Mouse (Mus musculus) left cerebral cortex, postnatal 25 days (tissue): ENCODE data around the gene Vps29. TPM values are rescaled to one million over a fixed set of nuclear protein-coding genes. Genes with fewer than 3 reads are reported as not detected.

Source experiments
- DNase-seq, 2 experiments: peaks; one replicate each; pipeline ENCODE4 v3.0.0; 2022; ENCODE audit warnings: low spot score in 2 of 2, mixed read lengths in 1 of 2
- intact Hi-C: fragments of 180-260 bp; cut with DNase I; formaldehyde crosslinking; loops from one replicate; pipeline ENCODE4 v1.15.1; 2025
- total RNA-seq, 2 experiments: library from RNA; stranded (reverse); gene quantifications; 2 replicates each; pipeline ENCODE4 v1.2.3; 2021

The Vps29 gene
- total RNA-seq, 2 experiments from 2014 or later, result 189 to 208 TPM

- intact Hi-C loops, result no loop called here
- no peak for DNase-seq
Measured at GRCm38 (mm10) chr5:122330269-122330668, 23.9 kb upstream of the Vps29 start.

GRCm38 (mm10) chr5:122334682-122335081 lies 19.5 kb upstream of the Vps29 start:
- DNase-seq, result no peak
- intact Hi-C loops, result no loop called here

GRCm38 (mm10) chr5:122336554-122337294 lies 17.4 kb upstream of the Vps29 start:
- no peak for DNase-seq
- intact Hi-C loops, result no loop called here

GRCm38 (mm10) chr5:122342874-122343273 lies 11.3 kb upstream of the Vps29 start:
- no peak for DNase-seq
- intact Hi-C loops, result no loop called here

- intact Hi-C loops, result loop anchor here (1.0 to 2.0 kb wide), 2 partner anchors 75 to 215 kb away; no protein-coding TSS in a partner anchor
Measured at GRCm38 (mm10) chr5:122343768-122344167, 10.4 kb upstream of the Vps29 start.

GRCm38 (mm10) chr5:122344260-122344659 lies 9.9 kb upstream of the Vps29 start:
- peak; percentile 61 to 79 for DNase-seq
- intact Hi-C loops, result loop anchor here (1.0 to 2.0 kb wide), 2 partner anchors 76 to 215 kb away; no protein-coding TSS in a partner anchor

More at GRCm38 (mm10) chr5:122343768-122344167, 10.4 kb upstream of the Vps29 start:
- DNase-seq, result no peak

GRCm38 (mm10) chr5:122345777-122346176 lies 8.4 kb upstream of the Vps29 start:
- intact Hi-C loops, result loop anchor here (2.0 kb wide), 1 partner anchor 217 kb away; no protein-coding TSS in a partner anchor

GRCm38 (mm10) chr5:122354492-122355067 lies 411 bp downstream of the Vps29 start:
- DNase-seq, result no peak
- intact Hi-C loops, result loop anchor here (1.0 to 5.0 kb wide), 2 partner anchors 18 to 37 kb away; partner anchors contain the start of gene Fam216a

More at GRCm38 (mm10) chr5:122345777-122346176, 8.4 kb upstream of the Vps29 start:
- DNase-seq, result no peak

- intact Hi-C loops, result loop anchor here (1.0 kb wide), 1 partner anchor 17 kb away; the partner anchor contains the start of genes Rad9b and Vps29
Measured at GRCm38 (mm10) chr5:122371591-122372191, 17.5 kb downstream of the Vps29 start, which contains the start of gene Gpn3. Gpn3 (plus strand) TSS chr5:122371876.

GRCm38 (mm10) chr5:122372192-122372769 lies 18.1 kb downstream of the Vps29 start, which contains the start of gene Fam216a:
Fam216a (minus strand) TSS chr5:122372364.
- DNase-seq, result peak; percentile 100
- intact Hi-C loops, result loop anchor here (1.0 kb wide), 1 partner anchor 18 kb away; the partner anchor contains the start of genes Rad9b and Vps29

More at GRCm38 (mm10) chr5:122371591-122372191, 17.5 kb downstream of the Vps29 start, which contains the start of gene Gpn3:
- DNase-seq, result no peak

GRCm38 (mm10) chr5:122372878-122373277 lies 18.7 kb downstream of the Vps29 start:
- intact Hi-C loops, result loop anchor here (1.0 kb wide), 1 partner anchor 19 kb away; the partner anchor contains the start of genes Rad9b and Vps29
- no peak for DNase-seq

GRCm38 (mm10) chr5:122377101-122377833 lies 23.1 kb downstream of the Vps29 start:
- intact Hi-C loops, result no loop called here
- no peak for DNase-seq

- no peak for DNase-seq
- intact Hi-C loops, result no loop called here
Measured at GRCm38 (mm10) chr5:122378171-122378570, 24.0 kb downstream of the Vps29 start.

- DNase-seq, result peak; percentile 77 to 88
- intact Hi-C loops, result no loop called here
Measured at GRCm38 (mm10) chr5:122379374-122380155, 25.4 kb downstream of the Vps29 start.

GRCm38 (mm10) chr5:122390006-122390405 lies 35.8 kb downstream of the Vps29 start:
- DNase-seq, result no peak
- intact Hi-C loops, result loop anchor here (5.0 kb wide), 3 partner anchors 128 to 278 kb away; partner anchors contain the start of gene Tctn1

GRCm38 (mm10) chr5:122390671-122391070 lies 36.5 kb downstream of the Vps29 start:
- intact Hi-C loops, result loop anchor here (5.0 kb wide), 3 partner anchors 128 to 278 kb away; partner anchors contain the start of gene Tctn1
- no peak for DNase-seq

- no peak for DNase-seq
- intact Hi-C loops, result loop anchor here (5.0 kb wide), 3 partner anchors 129 to 279 kb away; partner anchors contain the start of gene Tctn1
Measured at GRCm38 (mm10) chr5:122391178-122391785, 37.1 kb downstream of the Vps29 start.
